Comparison of ENCODE assay signal across 8 mouse cellular contexts in the genomic region with DNA sequence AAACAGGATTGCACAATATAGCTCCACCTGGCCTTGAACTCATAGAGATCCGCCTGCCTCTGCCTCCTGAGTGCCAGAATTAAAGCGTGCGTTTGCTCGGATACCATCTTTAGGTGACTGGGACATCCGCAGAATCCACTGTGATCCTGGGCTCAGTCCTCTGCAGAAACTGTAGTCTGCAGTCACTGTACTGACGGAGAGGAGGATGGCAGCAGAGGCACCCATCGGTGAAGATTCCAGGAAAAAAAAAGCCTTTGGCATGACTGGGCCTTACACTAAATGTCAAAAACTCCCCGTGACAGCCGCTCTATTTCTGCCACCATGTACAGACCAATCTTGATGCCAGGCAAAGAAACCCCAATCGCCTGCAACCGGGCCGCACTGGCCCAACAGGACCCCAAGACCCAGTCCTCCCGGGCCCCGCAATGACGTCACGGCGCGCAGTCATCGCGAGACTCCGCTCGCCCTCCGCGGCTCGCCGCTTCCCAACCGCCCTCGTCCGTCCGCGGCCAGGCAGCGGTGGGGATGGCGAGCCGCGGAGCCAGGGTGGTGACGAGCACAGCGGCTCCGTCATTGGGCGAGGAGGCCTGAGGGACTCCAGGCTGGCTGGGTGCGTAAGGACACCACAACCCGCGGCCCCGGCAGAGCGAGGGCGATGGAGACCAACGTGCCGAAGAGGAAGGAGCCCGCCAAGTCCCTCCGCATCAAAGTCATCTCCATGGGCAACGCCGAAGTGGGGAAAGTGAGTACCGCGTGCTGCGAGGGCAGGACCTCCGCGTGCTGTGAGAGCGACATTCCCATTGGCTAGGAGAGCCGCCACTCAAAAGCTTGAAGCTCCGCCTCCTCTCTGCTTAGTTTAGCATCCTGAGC. TPM values are rescaled to one million over a fixed set of nuclear protein-coding genes. Genes with fewer than 3 reads are reported as not detected.
DNase-seq lines count a peak whose midpoint lies in the region; ATAC-seq lines count a peak whose summit lies in the region.

A gene (plus strand): TSS at position 452 of the 870 bp plus-strand sequence.

- peaks cover 10% of the 10 kb centered on the region for H3K4me1 ChIP-seq in hindbrain, embryonic 12.5 days

- peak; percentile 98 for ATAC-seq in hindbrain, embryonic 12.5 days (ENCODE audit: low FRiP score)

- DNase-seq in NIH3T3 (ENCODE audit: low read depth): peak; percentile 97
- peak; percentile 99 for DNase-seq in cerebellum, postnatal 10 days
- peak; percentile 93 to 95 for DNase-seq in frontal cortex, postnatal 10 days (ENCODE audit: low spot score in 2 of 2)
- DNase-seq in layer of hippocampus, postnatal 14 days (ENCODE audit: low spot score in 2 of 2): peak; percentile 98
- peak; percentile 96 for DNase-seq in lung, postnatal 14 days
- peak; percentile 88 for DNase-seq in retina, adult 2 months (ENCODE audit: low read depth, low spot score)
- peak; percentile 94 to 95 for DNase-seq in thymus, postnatal 36 days

- no peaks in the 10 kb centered on the region for H3K9me3 ChIP-seq in hindbrain, embryonic 12.5 days (replicated peaks)

- H3K27me3 ChIP-seq in hindbrain, embryonic 12.5 days: no peaks in the 10 kb centered on the region

- peak within 1 kb of the TSS; percentile 96 for H3K27ac ChIP-seq in hindbrain, embryonic 12.5 days

- peaks cover 17% of the 10 kb centered on the region for H3K36me3 ChIP-seq in hindbrain, embryonic 12.5 days

- H3K9ac ChIP-seq in hindbrain, embryonic 12.5 days: peak within 1 kb of the TSS; percentile 73

- peak within 1 kb of the TSS; percentile 52 for H3K4me2 ChIP-seq in hindbrain, embryonic 12.5 days (replicated peaks)

- WGBS in hindbrain, embryonic 12.5 days: 5% methylated on average over 58 of the region's 59 CpGs

- peak within 1 kb of the TSS; percentile 52 for H3K4me3 ChIP-seq in hindbrain, embryonic 12.5 days

RNA-seq across cellular contexts. Expression of the gene that starts here (rescaled TPM):
- 13.9 and 14.0 TPM in 2 replicates for polyA plus RNA-seq in hindbrain, embryonic 12.5 days (2016; fragmentation: Nextera tagmentation; extraction: Ambion mirVana)
- 10 to 100 TPM; 68.7 to 77.1 TPM for total RNA-seq in layer of hippocampus, postnatal 14 days (2021)

Comparison
In these comparisons a context has a peak if more than half of its experiments do, and no peak if none do; other contexts are left out.
1. Peak in every context shown above with its lines: DNase-seq, ATAC-seq, H3K4me3 ChIP-seq and H3K27ac ChIP-seq.